Mouse (Mus musculus): ENCODE results near the gene Tecta. TPM values are rescaled to one million over a fixed set of nuclear protein-coding genes. Genes with fewer than 3 reads are reported as not detected.

The Tecta gene
- 0.86 and 0.96 TPM in 2 replicates for polyA plus RNA-seq (2012; rRNA removed)

DNA sequence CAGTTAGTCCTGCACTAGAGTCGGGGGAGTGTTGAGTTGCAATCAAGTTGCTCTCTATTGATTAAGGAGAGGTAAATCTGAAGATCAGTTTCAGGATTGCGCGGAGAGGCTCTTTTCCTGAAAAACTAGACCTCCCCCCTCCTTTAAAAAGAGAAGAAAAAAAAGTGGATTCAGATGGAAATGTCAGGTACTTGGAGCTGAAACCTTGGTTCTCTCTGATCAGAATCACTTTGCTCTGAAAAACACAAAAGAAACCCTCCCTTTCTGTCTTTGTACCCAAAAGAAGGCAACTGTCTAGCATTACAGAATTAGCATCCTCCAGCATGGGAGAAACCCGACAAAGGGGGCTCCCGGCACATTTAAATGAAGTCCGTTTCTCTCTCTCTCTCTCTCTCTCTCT lies at the start of gene Tecta:
Gene Tecta, minus strand, starts transcription at position 101 of the 400 bp plus-strand sequence.

Other genes with a start within 250 kb of the Tecta start
- 23.9 and 46.6 TPM in 2 replicates for gene Sc5d, start 135.7 kb downstream of the Tecta start, polyA plus RNA-seq (2012; rRNA removed)
- gene Tbcel, start 107.9 kb upstream of the Tecta start, polyA plus RNA-seq (2012; rRNA removed) = 15.9 and 16.5 TPM in 2 replicates